Mouse (Mus musculus): ENCODE data around the gene Tbxas1. TPM values are rescaled to one million over a fixed set of nuclear protein-coding genes. Genes with fewer than 3 reads are reported as not detected.

Gene Tbxas1
- polyA plus RNA-seq, 3 experiments from 2014 or later = 0.21 to 0.37 (median 0.25) TPM

Other genes with a start within 250 kb of the Tbxas1 start
- not detected for gene Klrg2, start 238.2 kb upstream of the Tbxas1 start, polyA plus RNA-seq (2017; shearing (Covaris generic))
- under 1 TPM in 1 of 3 experiments, not detected in 2; 0.25 TPM for gene Clec2l, start 212.3 kb upstream of the Tbxas1 start, polyA plus RNA-seq (2017; shearing (Covaris generic))
- 10 to 100 TPM; 10.2 to 17.9 (median 17.6) TPM for gene Hipk2, start 761 bp downstream of the Tbxas1 start, polyA plus RNA-seq (2017; shearing (Covaris generic))
- gene Parp12, start 242.9 kb downstream of the Tbxas1 start, polyA plus RNA-seq (2017; shearing (Covaris generic)) = 1 to 10 TPM; 3.7 to 4.7 (median 4.2) TPM

Data from inflammation-experienced regulatory T-cells, adult 6 months (primary cell).